Mouse (Mus musculus) heart, embryonic 13.5 days (tissue): ENCODE results near the gene Prrt1. TPM values are rescaled to one million over a fixed set of nuclear protein-coding genes. Genes with fewer than 3 reads are reported as not detected.
A peak's percentile ranks its signal among the peaks of the same experiment; 100 is the strongest.

ENCODE experiments used
- ATAC-seq: fragments of 200-750 bp; cut with Nextera tagmentation; 2 replicates; pipeline ENCODE4 v1.8.0; 2017; ENCODE audit warnings: moderate TSS enrichment; ENCODE audit not compliant: insufficient number of reproducible peaks, low FRiP score, low TSS enrichment; ENCODE audit errors: extremely low read depth
- H3K27ac ChIP-seq: fragments of 300-500 bp; sonication (generic); replicated peaks from 2 replicates; pipeline ENCODE4 v1.5.1; 2015; ENCODE audit warnings: moderate library complexity, mild to moderate bottlenecking, inconsistent platforms
- H3K27me3 ChIP-seq: fragments of 300-500 bp; sonication (generic); replicated peaks from 2 replicates; pipeline ENCODE4 v1.6.1; 2015; ENCODE audit warnings: mild to moderate bottlenecking, inconsistent platforms
- H3K36me3 ChIP-seq: fragments of 300-500 bp; sonication (generic); 2 replicates; pipeline ENCODE4 v1.6.1; 2015; ENCODE audit warnings: mild to moderate bottlenecking, inconsistent platforms
- H3K4me1 ChIP-seq: fragments of 300-500 bp; sonication (generic); 2 replicates; pipeline ENCODE4 v1.6.1; 2015; ENCODE audit warnings: inconsistent platforms
- H3K4me2 ChIP-seq: fragments of 300-500 bp; sonication (generic); 2 replicates; pipeline ENCODE4 v1.6.1; 2015; ENCODE audit warnings: inconsistent platforms, mild to moderate bottlenecking, moderate library complexity
- H3K4me3 ChIP-seq: fragments of 300-500 bp; sonication (generic); 2 replicates; pipeline ENCODE4 v1.5.1; 2015; ENCODE audit warnings: moderate library complexity, mild to moderate bottlenecking, inconsistent platforms
- H3K9ac ChIP-seq: fragments of 300-500 bp; sonication (generic); 2 replicates; pipeline ENCODE4 v1.6.1; 2015; ENCODE audit warnings: inconsistent platforms, mild to moderate bottlenecking, moderate library complexity
- H3K9me3 ChIP-seq: fragments of 300-500 bp; sonication (generic); 2 replicates; pipeline ENCODE4 v1.6.1; 2016; ENCODE audit warnings: inconsistent platforms
- WGBS: fragments of 180-500 bp; shearing (Covaris S2); methylation state at CpG from one replicate; pipeline ENCODE4 v1.1.7; 2015; ENCODE audit warnings: mixed read lengths; 5-methylcytosine and 5-hydroxymethylcytosine counted together
- polyA plus RNA-seq: library from polyadenylated mRNA; unstranded; fragments of >200 nt; fragmentation: Nextera tagmentation; extraction: Ambion mirVana; gene quantifications from 2 replicates; pipeline ENCODE4 v1.2.1, GENCODE M21; 2015

The Prrt1 gene
- polyA plus RNA-seq, 1 experiment from 2014 or later: 0.31 TPM

- Histone ChIP-seq H3K36me3 (peaks cover 89% of the 10 kb centered on the region), H3K9me3 (no peaks in the 10 kb centered on the region), H3K27ac (0 out of 2 replicates have a peak within 1 kb of the TSS, but pooled peaks have one; percentile 20), H3K9ac (no peak within 1 kb of the TSS), H3K4me3 (no peak within 1 kb of the TSS), H3K4me2 (no peak within 1 kb of the TSS), H3K4me1 (no peaks in the 10 kb centered on the region), H3K27me3 (no peaks in the 10 kb centered on the region)
- ATAC-seq: no peak
- WGBS: 76% methylated on average over 6 of the region's 6 CpGs
Observed at GRCm38 (mm10) chr17:34615871-34616270, 13.5 kb upstream of the Prrt1 start, which contains the start of gene Egfl8. Gene Egfl8, minus strand, starts transcription at chr17:34615971.

- Histone ChIP-seq H3K4me2 (no peak overlapping the region), H3K4me3 (no peak overlapping the region), H3K27me3 (no peaks in the 10 kb centered on the region), H3K27ac (no peak overlapping the region), H3K36me3 (peaks cover 89% of the 10 kb centered on the region), H3K9me3 (no peaks in the 10 kb centered on the region), H3K9ac (no peak overlapping the region), H3K4me1 (no peaks in the 10 kb centered on the region)
- 21% methylated on average over 6 of the region's 6 CpGs for WGBS
- ATAC-seq: no peak
Observed at GRCm38 (mm10) chr17:34618999-34619398, 10.3 kb upstream of the Prrt1 start.

GRCm38 (mm10) chr17:34621006-34621405 lies 8.3 kb upstream of the Prrt1 start:
- peaks cover 85% of the 10 kb centered on the region for H3K36me3 ChIP-seq
- peaks cover 5% of the 10 kb centered on the region for H3K4me1 ChIP-seq
- H3K4me2 ChIP-seq: no peak overlapping the region
- no peaks in the 10 kb centered on the region for H3K27me3 ChIP-seq
- 91% methylated on average over 8 of the region's 8 CpGs for WGBS
- H3K9me3 ChIP-seq: no peaks in the 10 kb centered on the region
- no peak overlapping the region for H3K4me3 ChIP-seq
- H3K27ac ChIP-seq: no peak overlapping the region
- ATAC-seq: no peak
- H3K9ac ChIP-seq: no peak overlapping the region

GRCm38 (mm10) chr17:34623161-34623560 lies 6.2 kb upstream of the Prrt1 start:
- H3K36me3 ChIP-seq: peaks cover 72% of the 10 kb centered on the region
- ATAC-seq: no peak
- H3K9me3 ChIP-seq: no peaks in the 10 kb centered on the region
- no peaks in the 10 kb centered on the region for H3K27me3 ChIP-seq
- peaks cover 15% of the 10 kb centered on the region for H3K4me1 ChIP-seq
- no peak overlapping the region for H3K27ac ChIP-seq
- no peak overlapping the region for H3K4me2 ChIP-seq
- 81% methylated on average over 9 of the region's 9 CpGs for WGBS
- H3K9ac ChIP-seq: no peak overlapping the region
- no peak overlapping the region for H3K4me3 ChIP-seq

- H3K4me1 ChIP-seq: peaks cover 33% of the 10 kb centered on the region
- no peaks in the 10 kb centered on the region for H3K9me3 ChIP-seq
- H3K27me3 ChIP-seq: peaks cover 16% of the 10 kb centered on the region
- no peak overlapping the region for H3K9ac ChIP-seq
- no peak overlapping the region for H3K27ac ChIP-seq
- WGBS: 82% methylated on average over 3 of the region's 3 CpGs
- peaks cover 56% of the 10 kb centered on the region for H3K36me3 ChIP-seq
- H3K4me3 ChIP-seq: no peak overlapping the region
- ATAC-seq: no peak
- H3K4me2 ChIP-seq: no peak overlapping the region
Observed at GRCm38 (mm10) chr17:34624981-34625380, 4.4 kb upstream of the Prrt1 start.

- peaks cover 46% of the 10 kb centered on the region for H3K4me1 ChIP-seq
- 41% methylated on average over 16 of the region's 16 CpGs for WGBS
- 0 out of 2 replicates have a peak overlapping the region, but pooled peaks have one; percentile 96 for H3K27ac ChIP-seq
- H3K4me2 ChIP-seq: peak overlapping the region; percentile 90
- peak overlapping the region; percentile 90 for H3K9ac ChIP-seq
- H3K9me3 ChIP-seq: no peaks in the 10 kb centered on the region
- ATAC-seq: no peak
- peaks cover 28% of the 10 kb centered on the region for H3K27me3 ChIP-seq
- H3K4me3 ChIP-seq: peak overlapping the region; percentile 80
- H3K36me3 ChIP-seq: peaks cover 44% of the 10 kb centered on the region
Observed at GRCm38 (mm10) chr17:34626062-34626772, 3.1 kb upstream of the Prrt1 start.

GRCm38 (mm10) chr17:34626773-34627092 lies 2.6 kb upstream of the Prrt1 start:
- WGBS: under 1% methylated on average over 18 of the region's 18 CpGs
- peaks cover 51% of the 10 kb centered on the region for H3K4me1 ChIP-seq
- no peak for ATAC-seq

GRCm38 (mm10) chr17:34627093-34627942 lies 2.0 kb upstream of the Prrt1 start:
- Histone ChIP-seq H3K9ac (peak overlapping the region; percentile 90), H3K9me3 (no peaks in the 10 kb centered on the region), H3K36me3 (peaks cover 33% of the 10 kb centered on the region), H3K4me2 (peak overlapping the region; percentile 90), H3K4me3 (peak overlapping the region; percentile 80), H3K27me3 (peaks cover 39% of the 10 kb centered on the region), H3K4me1 (peaks cover 57% of the 10 kb centered on the region), H3K27ac (peak overlapping the region; percentile 96)
- peak; percentile 74 for ATAC-seq
- WGBS: under 1% methylated on average over 43 of the region's 45 CpGs

More at GRCm38 (mm10) chr17:34626773-34627092, 2.6 kb upstream of the Prrt1 start:
- H3K4me2 ChIP-seq: peak overlapping the region; percentile 90
- peak overlapping the region; percentile 80 for H3K4me3 ChIP-seq
- peak overlapping the region; percentile 90 for H3K9ac ChIP-seq
- H3K36me3 ChIP-seq: peaks cover 38% of the 10 kb centered on the region
- H3K27me3 ChIP-seq: peaks cover 33% of the 10 kb centered on the region
- H3K9me3 ChIP-seq: no peaks in the 10 kb centered on the region
- H3K27ac ChIP-seq: peak overlapping the region; percentile 96

GRCm38 (mm10) chr17:34627943-34628643 lies 1.2 kb upstream of the Prrt1 start, which contains the start of gene Ppt2:
Gene Ppt2, minus strand, starts transcription at chr17:34628510.
- Histone ChIP-seq H3K9ac (peak within 1 kb of the TSS; percentile 90), H3K27ac (peak within 1 kb of the TSS; percentile 96), H3K4me1 (peaks cover 60% of the 10 kb centered on the region), H3K36me3 (peaks cover 25% of the 10 kb centered on the region), H3K4me3 (peak within 1 kb of the TSS; percentile 80), H3K9me3 (no peaks in the 10 kb centered on the region), H3K4me2 (peak within 1 kb of the TSS; percentile 90), H3K27me3 (peaks cover 47% of the 10 kb centered on the region)
- WGBS: 4% methylated on average over 29 of the region's 29 CpGs
- ATAC-seq: no peak; the same call in 1 of the 2 replicates

- WGBS: 38% methylated on average over 5 of the region's 5 CpGs
- ATAC-seq: no peak
- H3K27me3 ChIP-seq: peaks cover 52% of the 10 kb centered on the region
Observed at GRCm38 (mm10) chr17:34628644-34628967, 727 bp upstream of the Prrt1 start.

More at GRCm38 (mm10) chr17:34628644-34628967, 727 bp upstream of the Prrt1 start:
- peaks cover 60% of the 10 kb centered on the region for H3K4me1 ChIP-seq
- peaks cover 20% of the 10 kb centered on the region for H3K36me3 ChIP-seq
- H3K4me2 ChIP-seq: peak overlapping the region; percentile 90
- H3K4me3 ChIP-seq: peak overlapping the region; percentile 80
- H3K9ac ChIP-seq: peak overlapping the region; percentile 90
- H3K9me3 ChIP-seq: no peaks in the 10 kb centered on the region
- peak overlapping the region; percentile 96 for H3K27ac ChIP-seq
